Mouse (Mus musculus) CH12.LX (cell line): ENCODE results near the gene Gm10226.
"Not testable (repeated sequence)": the region's sequence is repeated elsewhere in the genome, so short reads cannot be mapped to it uniquely, and the experiment has no call there.

Experiments used
- CTCF ChIP-seq, 2 experiments: IDR thresholded peaks in 1 of 2; conservative IDR thresholded peaks in 1 of 2; 2 replicates each; pipeline ENCODE4 v1.5.1; 2011 to 2012; ENCODE audit warnings: low read depth in 2 of 2, low read length in 2 of 2, improper control_type of control experiment in 1 of 2, inconsistent platforms in 1 of 2, mild to moderate bottlenecking in 1 of 2, moderate library complexity in 1 of 2
- MXI1 ChIP-seq: IDR thresholded peaks from 2 replicates; pipeline ENCODE4 v1.6.1; 2011; ENCODE audit warnings: mild to moderate bottlenecking, low read depth, low read length, improper control_type of control experiment
- UBTF ChIP-seq: IDR thresholded peaks from 2 replicates; pipeline ENCODE4 v1.6.1; 2012; ENCODE audit warnings: low read depth, mild to moderate bottlenecking, inconsistent platforms, low read length, improper control_type of control experiment, moderate library complexity
- USF1 ChIP-seq: IDR thresholded peaks from 2 replicates; pipeline ENCODE4 v1.6.1; 2014; ENCODE audit warnings: low read depth, mild to moderate bottlenecking, inconsistent platforms, low read length, improper control_type of control experiment

- TF ChIP-seq CTCF (conservative IDR thresholded peaks at IDR 0.05 in 1 of 2, IDR thresholded peaks at IDR 0.05 in 1 of 2; ENCODE audit: low read depth in 2 of 2, low read length in 2 of 2); USF1; MXI1; UBTF: not testable (repeated sequence)
These were observed 38.8 kb downstream of the Gm10226 start, which contains the start of gene Zfp229 for GRCm38 (mm10) chr17:21730495-21730894.
